Mouse (Mus musculus) lung, postnatal 0 days (tissue): Measurements from ENCODE around the gene Vamp8.

Experiments used
- CTCF ChIP-seq: IDR thresholded peaks from 2 replicates; pipeline ENCODE4 v1.5.1; 2016; ENCODE audit warnings: antibody characterized with exemption, mild to moderate bottlenecking
- EP300 ChIP-seq: IDR thresholded peaks from 2 replicates; pipeline ENCODE4 v1.6.1; 2016; ENCODE audit warnings: antibody characterized with exemption, mild to moderate bottlenecking, control low read depth

DNA sequence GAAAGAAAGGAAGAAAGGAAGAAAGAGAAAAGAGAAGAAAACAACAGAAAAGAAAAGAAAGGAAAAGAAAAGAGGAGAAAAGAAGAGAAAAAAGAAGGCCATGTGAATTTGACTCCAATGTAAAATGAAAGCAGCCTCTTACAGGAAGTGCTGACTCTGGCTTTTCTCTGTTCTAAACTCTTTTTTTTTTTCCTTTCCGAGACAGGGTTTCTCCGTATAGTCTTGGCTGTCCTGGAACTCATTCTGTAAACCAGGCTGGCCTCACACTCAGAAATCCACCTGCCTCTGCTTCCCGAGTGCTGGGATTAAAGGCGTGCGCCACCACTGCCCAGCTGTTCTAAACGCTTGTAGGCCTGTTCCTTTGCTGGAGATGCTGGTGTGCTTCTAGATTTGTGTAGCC is 8.0 kb downstream of the Vamp8 start:
- TF ChIP-seq CTCF = no peak
- TF ChIP-seq EP300 = no peak
